Mouse (Mus musculus): Measurements from ENCODE around the gene Bloc1s5. TPM values are rescaled to one million over a fixed set of nuclear protein-coding genes. Genes with fewer than 3 reads are reported as not detected.

The Bloc1s5 gene
- polyA plus RNA-seq, 1 experiment, result 7.1 TPM

DNA sequence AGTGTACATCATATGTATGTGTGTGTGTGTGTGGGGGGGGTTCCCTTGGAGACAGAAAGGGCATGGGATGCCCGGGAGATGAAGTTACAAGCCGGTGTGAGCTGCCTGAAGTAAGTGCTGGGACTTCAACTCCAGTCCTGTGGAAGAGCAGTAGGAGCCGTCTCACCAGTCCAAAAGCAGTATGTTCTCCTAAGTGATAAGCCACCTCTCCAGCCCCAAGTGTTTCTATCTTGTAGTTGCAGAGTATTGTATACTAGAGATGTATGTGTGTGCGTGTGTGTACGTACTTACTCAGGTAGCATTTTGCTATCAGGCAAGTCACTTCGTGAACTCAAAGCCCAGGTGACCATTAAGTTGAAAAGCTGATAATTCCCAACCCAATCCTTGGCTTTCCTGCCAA lies 27.8 kb downstream of the Bloc1s5 start:
- H3K27ac ChIP-seq (ENCODE audit: insufficient read depth, low read length), result no peak overlapping the region
- TF ChIP-seq CTCF (IDR thresholded peaks at IDR 0.05; ENCODE audit: extremely low read depth, insufficient read depth, low read length) (no peak), POLR2A (IDR thresholded peaks at IDR 0.05; ENCODE audit: extremely low read depth, insufficient read depth, low read length) (no peak)
- no peak overlapping the region for H3K4me3 ChIP-seq (ENCODE audit: insufficient read depth, low read length)
- peaks cover 2% of the 10 kb centered on the region; the same call in 1 of the 2 replicates for H3K4me1 ChIP-seq (ENCODE audit: control insufficient read depth, insufficient read depth, low read length)

DNA sequence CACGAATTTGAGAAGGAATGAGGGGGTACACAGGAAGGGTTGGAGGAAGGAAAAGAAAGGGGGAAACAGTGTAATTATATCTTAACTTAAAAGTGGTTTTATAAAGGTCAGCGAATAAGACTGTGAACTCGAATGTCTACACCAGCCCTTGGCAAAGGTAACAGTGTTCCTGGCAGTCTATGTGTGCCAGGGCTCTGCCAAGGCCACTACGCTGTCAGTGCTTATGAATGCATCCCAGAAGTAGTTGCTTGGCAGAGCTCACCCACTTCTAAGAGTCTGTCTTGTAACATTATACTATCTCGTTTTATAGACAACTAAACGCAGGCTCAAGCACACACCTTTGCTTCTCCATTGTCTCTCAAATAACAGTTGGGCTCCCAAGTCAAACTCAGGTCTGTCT lies 29.6 kb downstream of the Bloc1s5 start:
- no peak overlapping the region for H3K4me3 ChIP-seq (ENCODE audit: insufficient read depth, low read length)
- TF ChIP-seq POLR2A (IDR thresholded peaks at IDR 0.05; ENCODE audit: extremely low read depth, insufficient read depth, low read length) (no peak), CTCF (IDR thresholded peaks at IDR 0.05; ENCODE audit: extremely low read depth, insufficient read depth, low read length) (no peak)
- H3K27ac ChIP-seq (ENCODE audit: insufficient read depth, low read length), result no peak overlapping the region
- peaks cover 2% of the 10 kb centered on the region; the same call in 1 of the 2 replicates for H3K4me1 ChIP-seq (ENCODE audit: control insufficient read depth, insufficient read depth, low read length)

DNA sequence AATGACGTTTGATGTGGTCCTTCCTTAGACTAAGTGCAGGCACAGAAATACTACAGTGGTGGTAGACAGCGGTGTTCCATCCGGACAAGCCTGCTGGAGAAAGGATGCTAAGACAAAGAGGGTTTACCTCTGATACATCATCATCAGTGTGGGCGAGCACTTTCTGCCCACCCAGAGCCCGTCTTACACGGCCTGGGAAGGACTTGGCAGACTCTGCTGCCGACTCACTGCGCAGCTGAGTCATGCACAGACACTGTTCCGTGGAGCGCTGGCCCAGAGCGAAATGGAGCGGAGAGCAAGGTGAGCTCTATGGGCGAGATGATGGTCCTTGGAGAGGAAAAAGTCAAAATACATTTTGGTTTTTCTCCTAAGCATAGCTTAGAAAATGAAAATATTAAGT lies 31.9 kb downstream of the Bloc1s5 start:
- Histone ChIP-seq H3K27ac (ENCODE audit: insufficient read depth, low read length) (no peak overlapping the region), H3K4me3 (ENCODE audit: insufficient read depth, low read length) (peak overlapping the region; percentile 1; the same call in 1 of the 2 replicates), H3K4me1 (ENCODE audit: control insufficient read depth, insufficient read depth, low read length) (peaks cover 2% of the 10 kb centered on the region; the same call in 1 of the 2 replicates)
- TF ChIP-seq POLR2A (IDR thresholded peaks at IDR 0.05; ENCODE audit: extremely low read depth, insufficient read depth, low read length) (no peak), CTCF (IDR thresholded peaks at IDR 0.05; ENCODE audit: extremely low read depth, insufficient read depth, low read length) (no peak)

- Histone ChIP-seq H3K4me1 (ENCODE audit: control insufficient read depth, insufficient read depth, low read length) (peaks cover 2% of the 10 kb centered on the region; the same call in 1 of the 2 replicates), H3K27ac (ENCODE audit: insufficient read depth, low read length) (no peak overlapping the region), H3K4me3 (ENCODE audit: insufficient read depth, low read length) (no peak overlapping the region)
- no peak for TF ChIP-seq POLR2A (IDR thresholded peaks at IDR 0.05; ENCODE audit: extremely low read depth, insufficient read depth, low read length)
- no peak for TF ChIP-seq CTCF (IDR thresholded peaks at IDR 0.05; ENCODE audit: extremely low read depth, insufficient read depth, low read length)
Measured at GRCm38 (mm10) chr13:38602243-38602832, 32.6 kb downstream of the Bloc1s5 start.

- no peak for TF ChIP-seq CTCF (IDR thresholded peaks at IDR 0.05; ENCODE audit: extremely low read depth, insufficient read depth, low read length)
- TF ChIP-seq POLR2A (IDR thresholded peaks at IDR 0.05; ENCODE audit: extremely low read depth, insufficient read depth, low read length), result no peak
- Histone ChIP-seq H3K27ac (ENCODE audit: insufficient read depth, low read length) (no peak overlapping the region), H3K4me3 (ENCODE audit: insufficient read depth, low read length) (no peak overlapping the region), H3K4me1 (ENCODE audit: control insufficient read depth, insufficient read depth, low read length) (peaks cover 2% of the 10 kb centered on the region; the same call in 1 of the 2 replicates)
Measured at GRCm38 (mm10) chr13:38600811-38601210, 34.1 kb downstream of the Bloc1s5 start.

- H3K4me3 ChIP-seq (ENCODE audit: insufficient read depth, low read length), result no peak overlapping the region
- TF ChIP-seq POLR2A (IDR thresholded peaks at IDR 0.05; ENCODE audit: extremely low read depth, insufficient read depth, low read length) (no peak), CTCF (IDR thresholded peaks at IDR 0.05; ENCODE audit: extremely low read depth, insufficient read depth, low read length) (no peak)
- no peak overlapping the region for H3K27ac ChIP-seq (ENCODE audit: insufficient read depth, low read length)
- no peaks in the 10 kb centered on the region for H3K4me1 ChIP-seq (ENCODE audit: control insufficient read depth, insufficient read depth, low read length)
Measured at GRCm38 (mm10) chr13:38597076-38597475, 37.8 kb downstream of the Bloc1s5 start.

- TF ChIP-seq POLR2A (IDR thresholded peaks at IDR 0.05; ENCODE audit: extremely low read depth, insufficient read depth, low read length) (no peak), CTCF (IDR thresholded peaks at IDR 0.05; ENCODE audit: extremely low read depth, insufficient read depth, low read length) (no peak)
Measured at GRCm38 (mm10) chr13:38596461-38596860, 38.4 kb downstream of the Bloc1s5 start.

DNA sequence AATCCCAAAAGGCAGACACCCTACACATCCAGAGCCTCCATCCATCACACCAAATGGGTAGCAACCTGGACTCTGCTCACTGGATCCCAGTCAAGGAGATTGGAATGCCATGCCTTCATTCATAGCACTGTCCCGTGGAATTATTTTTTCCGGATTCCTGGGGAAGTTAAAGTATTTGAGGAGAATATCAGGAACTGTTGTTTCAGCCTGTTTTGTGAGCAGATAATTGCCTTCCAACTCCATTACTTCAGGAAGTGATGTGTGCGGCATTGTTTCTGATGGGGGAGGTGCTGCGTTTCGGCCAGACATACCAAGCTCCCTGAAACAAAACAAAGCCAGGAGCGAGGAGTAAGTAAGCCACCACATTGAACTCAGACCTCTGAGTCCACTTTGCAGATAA lies 41.8 kb downstream of the Bloc1s5 start:
- Histone ChIP-seq H3K4me1 (ENCODE audit: control insufficient read depth, insufficient read depth, low read length) (no peaks in the 10 kb centered on the region), H3K27ac (ENCODE audit: insufficient read depth, low read length) (no peak overlapping the region), H3K4me3 (ENCODE audit: insufficient read depth, low read length) (no peak overlapping the region)
- no peak for TF ChIP-seq POLR2A (IDR thresholded peaks at IDR 0.05; ENCODE audit: extremely low read depth, insufficient read depth, low read length)
- TF ChIP-seq CTCF (IDR thresholded peaks at IDR 0.05; ENCODE audit: extremely low read depth, insufficient read depth, low read length), result no peak

More at GRCm38 (mm10) chr13:38596461-38596860, 38.4 kb downstream of the Bloc1s5 start:
- Histone ChIP-seq H3K4me3 (ENCODE audit: insufficient read depth, low read length) (no peak overlapping the region), H3K4me1 (ENCODE audit: control insufficient read depth, insufficient read depth, low read length) (no peaks in the 10 kb centered on the region), H3K27ac (ENCODE audit: insufficient read depth, low read length) (no peak overlapping the region)

GRCm38 (mm10) chr13:38587350-38587749 lies 47.6 kb downstream of the Bloc1s5 start:
- no peak overlapping the region for H3K27ac ChIP-seq (ENCODE audit: insufficient read depth, low read length)
- no peak for TF ChIP-seq CTCF (IDR thresholded peaks at IDR 0.05; ENCODE audit: extremely low read depth, insufficient read depth, low read length)
- TF ChIP-seq POLR2A (IDR thresholded peaks at IDR 0.05; ENCODE audit: extremely low read depth, insufficient read depth, low read length), result no peak
- H3K4me1 ChIP-seq (ENCODE audit: control insufficient read depth, insufficient read depth, low read length), result no peaks in the 10 kb centered on the region
- no peak overlapping the region for H3K4me3 ChIP-seq (ENCODE audit: insufficient read depth, low read length)

GRCm38 (mm10) chr13:38586451-38586850 lies 48.5 kb downstream of the Bloc1s5 start:
- no peak overlapping the region for H3K4me3 ChIP-seq (ENCODE audit: insufficient read depth, low read length)
- no peak for TF ChIP-seq POLR2A (IDR thresholded peaks at IDR 0.05; ENCODE audit: extremely low read depth, insufficient read depth, low read length)
- no peak for TF ChIP-seq CTCF (IDR thresholded peaks at IDR 0.05; ENCODE audit: extremely low read depth, insufficient read depth, low read length)
- H3K27ac ChIP-seq (ENCODE audit: insufficient read depth, low read length), result no peak overlapping the region
- H3K4me1 ChIP-seq (ENCODE audit: control insufficient read depth, insufficient read depth, low read length), result no peaks in the 10 kb centered on the region
